Mouse (Mus musculus) cerebellum, adult 2 months (tissue): ENCODE data around the gene Hoxc9.

Experiments
- CTCF ChIP-seq: fragments of 200-500 bp; IDR thresholded peaks from 2 replicates; pipeline ENCODE4 v1.5.1; 2011; ENCODE audit warnings: low read depth, mild to moderate bottlenecking, control low read depth, low read length, moderate library complexity, borderline replicate concordance; ENCODE audit not compliant: insufficient read depth
- POLR2A ChIP-seq: fragments of 200-500 bp; IDR thresholded peaks from 2 replicates; pipeline ENCODE4 v1.6.1; 2011; ENCODE audit warnings: low read length, control low read depth, borderline replicate concordance; ENCODE audit not compliant: insufficient read depth

DNA sequence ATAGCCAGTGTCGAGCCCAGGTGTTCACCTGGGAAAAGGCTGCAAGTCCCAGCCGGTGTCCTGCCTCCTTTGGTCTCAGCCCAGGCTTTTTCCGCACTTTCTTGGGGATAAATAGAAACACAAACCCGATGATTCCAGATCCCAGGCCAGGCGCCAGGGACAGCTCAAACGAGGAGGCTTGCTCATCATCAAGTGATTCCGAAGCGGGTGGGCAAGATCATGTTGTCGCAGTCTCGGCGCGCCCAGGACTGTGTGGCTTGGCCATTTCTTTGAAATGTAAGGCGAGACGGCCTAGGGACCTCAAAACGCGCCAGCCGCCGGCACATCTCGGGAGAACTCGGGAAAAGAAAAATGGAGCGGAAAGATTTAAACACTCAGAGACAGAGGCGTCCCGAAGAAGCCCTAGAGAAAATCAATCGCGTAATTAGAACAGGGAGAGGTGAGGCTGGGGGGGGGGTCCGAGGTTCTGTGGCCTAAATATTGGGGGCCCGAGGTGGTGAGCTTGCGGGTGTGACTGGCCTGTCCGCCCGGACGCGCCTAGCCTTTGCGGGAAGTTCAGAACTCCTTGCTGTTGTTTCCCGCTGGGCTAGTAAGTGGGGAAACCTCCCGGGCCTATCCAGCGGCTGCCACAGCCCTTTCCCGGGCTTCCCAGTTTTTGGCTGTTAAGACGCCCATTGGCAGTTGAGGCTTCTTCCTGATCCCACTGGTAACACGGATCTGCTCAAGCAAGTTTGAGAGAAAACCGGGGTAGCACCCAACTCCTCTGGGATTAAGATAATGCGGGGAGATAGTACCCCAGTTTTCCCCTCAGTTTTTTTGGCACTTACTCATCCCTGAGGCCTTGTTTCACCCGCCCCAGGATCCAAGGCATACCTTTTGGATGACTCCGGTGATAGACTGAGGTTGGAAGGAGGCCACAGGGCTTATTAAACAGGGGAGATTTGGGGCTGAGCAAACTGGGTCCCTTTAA lies 51.3 kb downstream of the Hoxc9 start:
- TF ChIP-seq POLR2A (no peak), CTCF (no peak)
